Mouse (Mus musculus): ENCODE results near the gene Gtf3a. TPM values are rescaled to one million over a fixed set of nuclear protein-coding genes. Genes with fewer than 3 reads are reported as not detected.

Gtf3a gene
- polyA plus RNA-seq, 1 experiment from 2014 or later = 70.4 TPM

DNA sequence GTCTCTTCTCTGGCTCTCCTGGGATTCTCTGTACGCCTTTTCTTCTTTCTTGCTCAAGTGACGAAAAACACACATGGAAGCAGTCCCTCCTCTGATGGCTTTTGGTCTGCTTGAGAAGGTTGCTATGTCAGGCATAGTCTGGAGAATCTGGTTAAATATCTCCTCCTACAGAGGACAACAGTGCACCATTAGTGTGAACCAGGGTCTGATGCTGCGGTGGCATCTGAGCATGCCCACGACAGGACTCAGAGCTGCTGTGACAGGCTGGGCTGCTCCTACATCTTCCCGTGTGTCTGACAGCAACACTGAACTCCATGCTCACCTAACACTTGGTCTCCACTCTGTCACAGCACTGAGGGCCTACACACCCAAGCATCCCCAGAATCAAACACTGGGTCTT, 7.2 kb downstream of the Gtf3a start:
- TF ChIP-seq CTCF (IDR thresholded peaks at IDR 0.05; ENCODE audit: low read depth) = no peak
- TF ChIP-seq EP300 (optimal IDR thresholded peaks at IDR 0.05) = no peak
- Histone ChIP-seq H3K4me3 (ENCODE audit: low read depth, low read length) (no peak overlapping the region), H3K4me1 (replicated peaks; ENCODE audit: control insufficient read depth, insufficient read depth) (no peaks in the 10 kb centered on the region), H3K9ac (ENCODE audit: low read length) (no peak overlapping the region), H3K4me2 (replicated peaks; ENCODE audit: low read depth) (no peak overlapping the region), H3K36me3 (ENCODE audit: control insufficient read depth, insufficient read depth, low read length) (peaks cover 29% of the 10 kb centered on the region), H3K9me3 (ENCODE audit: control insufficient read depth, low read length) (no peaks in the 10 kb centered on the region), H3K27ac (replicated peaks) (no peak overlapping the region), H3K27me3 (ENCODE audit: control insufficient read depth, insufficient read depth, low read length) (no peaks in the 10 kb centered on the region)
- ATAC-seq (ENCODE audit: low FRiP score, low TSS enrichment) = 0 out of 2 replicates have a peak, but pooled peaks have one; percentile 22
- no peak for DNase-seq (ENCODE audit: low spot score)
- WGBS = 79% methylated on average over 5 of the region's 5 CpGs

- TF ChIP-seq EP300 (optimal IDR thresholded peaks at IDR 0.05) (no peak), CTCF (IDR thresholded peaks at IDR 0.05; ENCODE audit: low read depth) (no peak)
- Histone ChIP-seq H3K4me1 (replicated peaks; ENCODE audit: control insufficient read depth, insufficient read depth) (no peaks in the 10 kb centered on the region), H3K36me3 (ENCODE audit: control insufficient read depth, insufficient read depth, low read length) (peaks cover 28% of the 10 kb centered on the region), H3K27me3 (ENCODE audit: control insufficient read depth, insufficient read depth, low read length) (no peaks in the 10 kb centered on the region), H3K9ac (ENCODE audit: low read length) (no peak overlapping the region), H3K4me3 (ENCODE audit: low read depth, low read length) (no peak overlapping the region), H3K4me2 (replicated peaks; ENCODE audit: low read depth) (no peak overlapping the region), H3K9me3 (ENCODE audit: control insufficient read depth, low read length) (no peaks in the 10 kb centered on the region), H3K27ac (replicated peaks) (no peak overlapping the region)
- no peak for DNase-seq (ENCODE audit: low spot score)
- WGBS = 86% methylated on average over 18 of the region's 18 CpGs
- no peak for ATAC-seq (ENCODE audit: low FRiP score, low TSS enrichment)
These were observed 8.2 kb downstream of the Gtf3a start for GRCm38 (mm10) chr5:146956678-146957077.

GRCm38 (mm10) chr5:146963118-146963936, 14.9 kb downstream of the Gtf3a start, which contains the start of gene Mtif3:
Mtif3 (minus strand) TSS chr5:146963800.
- Histone ChIP-seq H3K27ac (replicated peaks) (peak within 1 kb of the TSS; percentile 58; the same call in 1 of the 2 replicates), H3K36me3 (ENCODE audit: control insufficient read depth, insufficient read depth, low read length) (peaks cover under 1% of the 10 kb centered on the region; the same call in 1 of the 2 replicates), H3K4me3 (ENCODE audit: low read depth, low read length) (peak within 1 kb of the TSS; percentile 69), H3K4me1 (replicated peaks; ENCODE audit: control insufficient read depth, insufficient read depth) (no peaks in the 10 kb centered on the region), H3K27me3 (ENCODE audit: control insufficient read depth, insufficient read depth, low read length) (no peaks in the 10 kb centered on the region), H3K9me3 (ENCODE audit: control insufficient read depth, low read length) (no peaks in the 10 kb centered on the region), H3K4me2 (replicated peaks; ENCODE audit: low read depth) (peak within 1 kb of the TSS; percentile 88), H3K9ac (ENCODE audit: low read length) (peak within 1 kb of the TSS; percentile 69)
- peak; percentile 84 for TF ChIP-seq EP300 (optimal IDR thresholded peaks at IDR 0.05)
- no peak for TF ChIP-seq CTCF (IDR thresholded peaks at IDR 0.05; ENCODE audit: low read depth)
- peak; percentile 88 for DNase-seq (ENCODE audit: low spot score)
- peak; percentile 87 for ATAC-seq (ENCODE audit: low FRiP score, low TSS enrichment)
- under 1% methylated on average over 46 of the region's 46 CpGs for WGBS

DNA sequence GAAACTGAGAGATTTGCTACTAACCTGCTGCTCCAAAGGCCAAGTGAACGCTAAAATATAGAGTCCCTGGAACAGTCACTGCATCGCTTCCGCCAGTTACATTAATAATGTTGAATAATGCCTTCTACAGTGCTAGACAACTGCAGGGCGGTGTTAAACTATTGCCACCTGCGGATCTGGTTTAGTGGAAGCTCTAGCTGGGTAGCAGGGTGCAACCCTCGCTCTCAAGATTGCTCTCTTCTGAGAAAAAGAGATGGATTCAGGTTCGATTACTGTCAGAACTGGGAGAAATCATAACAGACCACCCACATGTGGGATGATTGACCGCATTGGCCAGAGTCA, 15.5 kb downstream of the Gtf3a start:
- H3K9me3 ChIP-seq (ENCODE audit: control insufficient read depth, low read length) = no peaks in the 10 kb centered on the region
- WGBS = 41% methylated on average over 8 of the region's 8 CpGs
- H3K27me3 ChIP-seq (ENCODE audit: control insufficient read depth, insufficient read depth, low read length) = no peaks in the 10 kb centered on the region
- no peak for ATAC-seq (ENCODE audit: low FRiP score, low TSS enrichment)
- H3K36me3 ChIP-seq (ENCODE audit: control insufficient read depth, insufficient read depth, low read length) = no peaks in the 10 kb centered on the region
- no peak overlapping the region for H3K27ac ChIP-seq (replicated peaks)
- 0 out of 2 replicates have a peak overlapping the region, but pooled peaks have one; percentile 31 for H3K4me2 ChIP-seq (replicated peaks; ENCODE audit: low read depth)
- TF ChIP-seq EP300 (optimal IDR thresholded peaks at IDR 0.05) = no peak
- no peak for TF ChIP-seq CTCF (IDR thresholded peaks at IDR 0.05; ENCODE audit: low read depth)
- DNase-seq (ENCODE audit: low spot score) = no peak
- H3K9ac ChIP-seq (ENCODE audit: low read length) = peak overlapping the region; percentile 69
- H3K4me3 ChIP-seq (ENCODE audit: low read depth, low read length) = peak overlapping the region; percentile 69
- H3K4me1 ChIP-seq (replicated peaks; ENCODE audit: control insufficient read depth, insufficient read depth) = no peaks in the 10 kb centered on the region

GRCm38 (mm10) chr5:146968695-146969393, 20.4 kb downstream of the Gtf3a start:
- Histone ChIP-seq H3K4me1 (replicated peaks; ENCODE audit: control insufficient read depth, insufficient read depth) (no peaks in the 10 kb centered on the region), H3K27me3 (ENCODE audit: control insufficient read depth, insufficient read depth, low read length) (no peaks in the 10 kb centered on the region), H3K9ac (ENCODE audit: low read length) (no peak overlapping the region), H3K4me2 (replicated peaks; ENCODE audit: low read depth) (no peak overlapping the region), H3K9me3 (ENCODE audit: control insufficient read depth, low read length) (no peaks in the 10 kb centered on the region), H3K4me3 (ENCODE audit: low read depth, low read length) (no peak overlapping the region), H3K36me3 (ENCODE audit: control insufficient read depth, insufficient read depth, low read length) (no peaks in the 10 kb centered on the region), H3K27ac (replicated peaks) (no peak overlapping the region)
- DNase-seq (ENCODE audit: low spot score) (no peak), ATAC-seq (ENCODE audit: low FRiP score, low TSS enrichment) (no peak)
- TF ChIP-seq CTCF (IDR thresholded peaks at IDR 0.05; ENCODE audit: low read depth) = no peak
- no peak for TF ChIP-seq EP300 (optimal IDR thresholded peaks at IDR 0.05)
- WGBS = 73% methylated on average over 13 of the region's 13 CpGs

Data from stomach, postnatal 0 days (tissue).